Mouse (Mus musculus) layer of hippocampus, adult 2 months (tissue): ENCODE measurements around the gene Agbl4. TPM values are rescaled to one million over a fixed set of nuclear protein-coding genes. Genes with fewer than 3 reads are reported as not detected.

Source experiments
- DNase-seq, 2 experiments: peaks; one replicate each; pipeline ENCODE4 v3.0.0; 2022; ENCODE audit warnings: low spot score in 2 of 2
- H3K27ac ChIP-seq: fragments of 200-600 bp; 2 replicates; pipeline ENCODE4 v1.8.1; 2022
- H3K4me3 ChIP-seq: fragments of 200-600 bp; 2 replicates; pipeline ENCODE4 v1.8.1; 2022; ENCODE audit warnings: mild to moderate bottlenecking
- CTCF ChIP-seq: fragments of 200-600 bp; conservative IDR thresholded peaks from 2 replicates; pipeline ENCODE4 v1.8.1; 2022; ENCODE audit warnings: antibody characterized with exemption, mild to moderate bottlenecking, moderate library complexity
- total RNA-seq, 2 experiments: library from RNA; stranded (reverse); gene quantifications; 2 replicates each; pipeline ENCODE4 v1.2.3; 2021

Gene Agbl4
- total RNA-seq, 2 experiments from 2014 or later: 13.5 to 15.7 TPM

DNA sequence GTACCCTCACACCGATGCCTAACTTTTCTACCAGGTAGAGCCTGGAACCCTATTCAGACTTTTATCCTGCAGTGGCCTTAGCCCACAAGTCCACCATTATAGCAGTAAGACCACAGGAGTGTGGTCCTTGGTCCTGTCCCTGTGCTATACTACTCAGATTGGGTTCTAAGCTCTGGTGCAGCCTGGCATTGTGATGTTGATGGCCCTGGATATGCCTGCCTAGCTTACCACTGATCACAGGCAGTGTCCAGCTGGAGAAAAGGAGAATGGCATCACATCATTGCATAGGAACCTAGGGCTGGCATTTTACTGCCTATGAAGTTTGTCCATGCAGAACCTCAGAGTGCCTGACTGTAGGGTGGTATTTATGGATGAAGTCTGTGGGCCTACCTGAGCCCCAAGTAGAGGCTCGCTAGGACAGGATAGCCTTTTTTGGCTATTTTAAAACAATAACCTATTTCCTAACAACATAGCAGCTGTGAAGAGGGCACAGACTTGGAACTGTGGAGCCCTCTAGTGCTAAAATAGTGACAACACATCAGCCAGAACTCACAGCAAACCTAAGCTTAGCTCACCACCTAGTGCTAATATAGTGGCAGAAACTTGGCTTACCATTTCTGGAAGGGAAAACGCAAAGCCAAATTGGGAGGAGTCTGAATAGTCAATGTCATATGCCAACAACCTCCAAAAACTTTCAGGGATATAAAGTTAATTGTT lies 911.3 kb downstream of the Agbl4 start:
- no peak for DNase-seq
- peak; percentile 66 for TF ChIP-seq CTCF
- H3K27ac ChIP-seq: no peak overlapping the region
- H3K4me3 ChIP-seq: no peak overlapping the region

DNA sequence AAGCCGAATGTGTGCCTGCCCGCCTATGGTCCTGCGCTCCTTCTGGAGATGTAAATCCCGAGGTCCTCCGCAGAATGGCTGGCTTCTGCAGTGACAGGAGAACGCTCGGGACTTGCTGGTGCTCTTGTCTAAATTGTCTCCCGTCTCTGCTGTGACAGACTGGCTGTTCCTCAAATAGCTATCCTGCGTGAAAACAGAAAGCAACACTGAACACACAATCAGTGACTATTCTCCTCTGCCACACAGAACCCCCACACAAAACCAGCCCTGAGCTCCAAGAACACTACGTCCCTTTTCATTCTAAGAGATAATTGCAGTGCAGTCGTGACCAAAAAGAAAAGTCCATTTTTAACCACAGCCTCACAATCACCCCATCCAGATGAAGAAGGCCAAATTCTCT lies 929.6 kb downstream of the Agbl4 start:
- DNase-seq: peak; percentile 43 to 67
- no peak for TF ChIP-seq CTCF
- peak overlapping the region; percentile 65; the same call in 1 of the 2 replicates for H3K27ac ChIP-seq
- H3K4me3 ChIP-seq: peak overlapping the region; percentile 8; the same call in 1 of the 2 replicates

DNA sequence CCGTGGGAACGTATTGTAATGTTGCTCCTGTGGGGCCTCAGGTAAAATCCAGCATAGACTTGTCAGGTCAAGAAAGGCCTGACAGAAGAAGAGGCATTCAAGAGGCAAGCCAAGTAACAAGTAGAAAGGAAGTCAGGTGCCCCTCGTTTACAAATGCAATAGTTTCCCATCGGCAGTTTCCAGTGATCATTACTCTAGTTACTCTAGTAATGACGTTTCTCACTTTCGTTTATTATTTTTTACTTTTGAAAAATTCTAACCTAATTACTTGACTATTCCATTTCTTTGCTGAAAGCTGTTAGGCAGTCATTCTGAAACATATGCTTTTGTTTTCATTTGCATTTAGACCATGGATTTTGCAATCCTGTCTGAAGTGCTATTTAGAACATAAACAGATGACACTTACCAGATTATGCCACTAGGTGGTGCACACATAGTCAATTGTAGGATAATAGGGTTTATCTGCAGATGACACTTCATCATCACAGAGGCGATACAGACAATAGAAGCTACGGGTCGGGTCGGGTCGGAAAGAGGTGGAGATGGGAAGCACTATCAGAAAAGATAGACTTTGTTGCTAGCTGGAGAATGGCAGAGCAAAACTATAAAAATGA lies 930.4 kb downstream of the Agbl4 start:
- TF ChIP-seq CTCF: peak; percentile 88
- DNase-seq: peak; percentile 41 to 68
- Histone ChIP-seq H3K4me3 (no peak overlapping the region), H3K27ac (peak overlapping the region; percentile 43; the same call in 1 of the 2 replicates)

DNA sequence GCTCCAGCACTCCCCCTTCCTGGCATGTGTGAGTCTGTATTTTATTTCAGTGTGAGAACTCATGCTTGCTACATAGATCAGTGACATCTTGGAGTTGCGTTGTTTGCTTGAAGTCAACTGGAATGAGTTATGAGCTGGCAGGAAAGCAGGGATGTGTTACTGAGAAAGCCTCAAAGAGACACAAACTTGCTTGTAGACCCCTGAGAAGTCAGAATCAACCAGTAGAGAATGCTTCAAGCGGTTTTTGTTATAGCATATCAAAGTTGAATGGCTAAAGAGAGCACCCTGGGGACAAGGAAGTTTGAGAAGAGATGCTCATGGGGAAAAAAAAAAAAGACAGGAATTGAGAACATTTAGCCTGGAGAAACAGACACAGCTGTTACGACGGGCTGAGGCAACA lies 932.0 kb downstream of the Agbl4 start:
- TF ChIP-seq CTCF: no peak
- Histone ChIP-seq H3K4me3 (no peak overlapping the region), H3K27ac (no peak overlapping the region)
- DNase-seq: no peak

DNA sequence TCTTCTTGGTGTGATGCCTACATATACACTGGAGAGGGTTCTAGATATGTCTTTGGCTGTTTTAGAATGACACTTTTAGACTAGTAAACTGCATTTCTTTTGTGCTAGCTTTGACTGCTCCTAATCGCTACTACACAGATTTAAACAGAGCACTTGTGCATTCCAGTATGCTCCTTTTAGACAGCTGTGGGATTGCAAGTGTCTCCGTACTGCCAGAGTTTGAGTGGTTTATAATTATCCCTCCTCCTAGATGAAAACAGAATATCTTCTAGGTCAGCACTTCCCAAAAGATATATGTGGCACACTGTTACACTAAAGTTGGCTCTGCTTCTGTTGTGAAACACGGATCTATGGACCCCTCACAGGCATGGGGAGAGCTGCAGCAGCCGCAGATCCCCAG lies 935.4 kb downstream of the Agbl4 start:
- H3K4me3 ChIP-seq: no peak overlapping the region
- TF ChIP-seq CTCF: no peak
- no peak overlapping the region for H3K27ac ChIP-seq
- DNase-seq: no peak

DNA sequence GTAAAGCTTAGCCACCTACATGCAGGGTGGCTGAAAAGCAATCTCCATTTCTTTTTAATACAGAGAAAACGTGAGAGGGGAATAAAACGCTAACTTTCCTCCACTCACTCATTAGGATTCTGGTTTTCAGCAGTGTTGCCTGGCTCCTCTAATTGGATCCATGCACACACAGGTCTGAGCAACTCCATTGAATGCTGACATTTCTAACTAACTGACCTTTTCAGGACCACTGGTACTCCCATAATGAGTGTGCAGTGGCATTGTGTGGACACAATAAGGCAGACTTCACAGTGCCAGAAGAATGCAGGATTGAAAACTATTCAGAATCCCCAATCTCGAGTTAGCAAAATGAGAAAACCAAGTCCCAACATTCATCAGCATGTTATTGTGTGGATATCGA lies 952.5 kb downstream of the Agbl4 start:
- Histone ChIP-seq H3K27ac (no peak overlapping the region), H3K4me3 (no peak overlapping the region)
- TF ChIP-seq CTCF: no peak
- no peak for DNase-seq

DNA sequence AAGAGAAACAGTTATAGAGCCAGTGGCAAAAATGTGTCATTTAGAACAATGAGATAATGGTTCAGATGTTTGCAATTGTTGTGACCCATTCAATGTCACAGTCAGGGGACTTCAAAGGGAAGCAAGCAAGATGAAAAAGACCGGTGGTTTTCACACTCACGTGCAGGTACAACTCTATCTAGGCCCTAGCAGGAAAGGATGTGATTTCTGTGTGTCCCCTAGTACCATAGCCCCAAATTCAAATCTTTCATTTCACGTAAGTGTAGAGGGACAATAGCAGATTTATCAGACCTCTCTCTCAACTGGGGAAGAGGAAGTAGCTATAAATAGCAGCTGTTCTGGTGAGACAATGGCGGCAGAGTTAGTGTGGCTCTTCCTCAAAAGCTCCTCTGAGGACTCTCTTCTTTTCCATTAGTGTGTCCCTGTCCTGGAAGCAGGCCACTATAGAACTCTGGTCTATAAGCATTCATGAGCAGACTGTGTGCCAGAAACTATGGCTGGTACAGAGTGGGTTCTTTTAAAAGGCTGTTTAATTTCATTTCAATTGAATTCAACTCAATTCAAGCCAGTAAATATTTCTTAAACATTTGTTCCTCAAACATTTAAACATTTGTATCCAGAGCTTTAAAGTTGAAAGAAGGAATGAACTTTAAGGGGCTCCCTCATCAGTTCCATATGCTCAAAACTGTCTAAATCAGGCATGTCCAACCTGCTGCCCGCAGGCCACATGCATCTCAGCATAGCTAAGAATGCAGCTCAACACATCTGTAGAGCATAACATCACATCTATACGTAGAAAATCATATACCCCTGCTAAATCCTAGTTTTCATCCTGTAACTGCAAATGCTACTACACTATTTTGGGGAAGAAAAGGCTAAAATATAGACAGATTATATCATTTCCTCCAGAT lies 953.4 kb downstream of the Agbl4 start:
- no peak for TF ChIP-seq CTCF
- no peak overlapping the region for H3K4me3 ChIP-seq
- H3K27ac ChIP-seq: no peak overlapping the region
- DNase-seq: no peak

DNA sequence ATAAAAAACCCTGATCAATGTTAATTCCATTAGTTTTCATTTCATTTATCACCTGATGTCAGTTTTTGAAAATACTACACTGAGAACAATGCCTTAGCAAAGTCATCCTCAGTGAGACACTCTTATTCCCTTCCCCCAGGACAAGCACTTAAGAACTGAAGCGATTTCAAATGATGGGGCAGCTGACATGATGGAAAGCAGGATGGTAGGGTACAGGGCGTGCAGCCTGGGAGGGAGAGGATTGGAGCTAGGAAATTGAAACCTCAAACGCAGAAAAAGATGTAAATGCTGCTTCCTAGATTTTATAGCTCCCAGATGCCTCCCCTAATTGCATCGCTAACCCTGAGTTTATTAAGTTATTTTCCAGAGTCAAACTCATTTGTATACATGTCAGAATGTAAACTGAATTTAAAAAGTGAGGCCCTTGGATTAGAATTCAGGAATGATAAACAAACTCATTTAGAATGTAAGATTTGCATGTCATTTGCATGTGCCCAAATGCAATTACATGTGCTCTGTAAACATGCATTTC lies 959.2 kb downstream of the Agbl4 start:
- no peak overlapping the region for H3K27ac ChIP-seq
- TF ChIP-seq CTCF: no peak
- no peak overlapping the region for H3K4me3 ChIP-seq
- no peak for DNase-seq

DNA sequence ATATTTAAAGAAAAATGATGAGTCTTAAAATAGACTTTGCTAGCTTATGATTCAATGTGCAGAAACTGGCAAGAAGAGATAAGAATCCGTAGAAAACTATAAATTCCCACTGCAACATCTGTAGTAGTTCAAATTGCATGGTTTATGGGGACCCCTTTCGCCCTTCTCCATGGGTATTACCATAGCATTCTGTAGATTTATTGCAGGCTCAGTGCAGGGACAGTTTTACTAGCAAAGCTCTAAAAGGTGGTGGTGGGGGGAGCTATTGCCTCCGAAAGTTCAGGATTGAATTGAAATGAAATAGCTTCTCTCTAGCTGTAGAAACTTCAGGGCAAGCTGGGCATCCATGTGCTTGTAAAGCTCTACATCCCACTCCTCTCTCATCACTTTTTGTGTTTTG lies 959.7 kb downstream of the Agbl4 start:
- no peak for DNase-seq
- no peak for TF ChIP-seq CTCF
- H3K4me3 ChIP-seq: no peak overlapping the region
- no peak overlapping the region for H3K27ac ChIP-seq

DNA sequence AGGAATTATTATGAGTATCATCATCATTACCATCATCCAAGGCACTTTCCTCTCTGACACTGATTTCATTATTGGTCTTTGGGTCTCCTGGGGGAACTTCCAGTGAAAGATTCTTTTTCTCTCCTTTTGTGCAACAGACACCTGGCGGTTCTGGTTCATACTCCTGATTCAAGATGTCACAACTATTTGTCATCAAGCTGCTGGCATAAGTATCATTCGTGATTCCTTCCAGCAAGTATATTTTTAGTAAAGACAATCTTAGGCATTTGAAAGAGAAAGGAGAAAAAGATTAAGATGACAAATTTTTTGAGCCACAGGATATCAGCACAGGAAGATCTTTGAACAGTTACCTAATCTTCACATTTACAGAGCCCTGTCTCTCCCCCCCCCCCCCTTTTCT lies 966.7 kb downstream of the Agbl4 start:
- Histone ChIP-seq H3K27ac (no peak overlapping the region), H3K4me3 (no peak overlapping the region)
- no peak for DNase-seq
- TF ChIP-seq CTCF: no peak

DNA sequence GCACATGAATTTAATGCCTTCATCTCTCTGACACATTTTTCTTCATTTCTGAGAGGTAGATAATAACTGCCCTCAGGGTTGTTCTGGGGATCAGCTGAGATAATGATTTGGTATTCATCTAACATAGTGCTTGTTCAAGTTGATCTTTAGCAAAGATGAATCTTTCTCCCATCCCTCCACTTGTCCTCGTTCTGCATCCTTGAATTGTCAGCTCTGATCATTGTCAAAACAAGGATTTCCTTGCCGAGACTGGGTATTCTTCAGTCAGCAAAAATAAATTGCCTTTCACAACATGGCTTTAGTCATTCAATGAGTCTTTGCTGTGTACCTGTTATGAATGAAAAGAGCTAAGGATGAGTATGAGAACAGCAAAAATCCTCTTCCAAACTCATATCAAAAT lies 970.3 kb downstream of the Agbl4 start:
- no peak for TF ChIP-seq CTCF
- DNase-seq: no peak
- Histone ChIP-seq H3K4me3 (no peak overlapping the region), H3K27ac (no peak overlapping the region)

DNA sequence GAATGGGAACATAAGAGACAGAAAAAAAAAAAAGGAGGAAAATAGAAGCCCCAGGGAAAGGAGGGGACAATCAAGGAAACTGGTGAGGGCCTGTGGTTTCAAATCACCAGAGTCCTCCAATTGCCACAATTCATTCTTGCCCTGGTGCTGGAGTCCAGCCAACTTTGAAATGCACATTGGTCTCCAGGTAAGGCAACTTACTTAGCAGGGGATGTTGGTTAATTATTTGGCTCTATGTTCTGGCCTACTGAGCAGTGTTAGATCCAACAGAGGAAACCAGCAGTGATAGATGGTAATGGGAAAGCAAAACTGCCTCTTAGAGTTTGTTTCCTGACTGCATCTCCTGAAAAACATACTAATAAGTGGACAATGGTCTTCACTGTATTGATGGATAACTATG lies 979.7 kb downstream of the Agbl4 start:
- H3K4me3 ChIP-seq: no peak overlapping the region
- DNase-seq: no peak
- H3K27ac ChIP-seq: no peak overlapping the region
- TF ChIP-seq CTCF: no peak

DNA sequence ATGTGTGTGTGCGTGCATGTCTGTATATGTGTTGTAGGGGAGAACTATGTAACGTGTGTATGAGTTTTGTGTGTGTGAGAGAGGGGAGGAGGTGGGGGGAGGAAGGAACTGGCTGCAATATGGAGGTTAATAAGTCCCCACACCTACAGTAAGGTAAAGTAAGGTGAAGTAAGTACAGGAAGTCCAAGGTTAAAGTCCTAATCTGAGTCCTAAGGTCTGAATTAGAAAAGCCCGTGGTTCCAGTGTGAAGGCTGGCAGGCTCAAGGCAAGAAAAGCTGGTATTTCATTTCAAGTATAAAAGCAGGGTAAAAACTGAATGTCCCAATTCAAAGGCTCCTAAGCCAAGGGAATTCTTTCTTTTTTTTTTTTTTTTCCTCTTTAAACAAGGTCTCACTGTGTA lies 980.6 kb downstream of the Agbl4 start:
- no peak overlapping the region for H3K27ac ChIP-seq
- no peak overlapping the region for H3K4me3 ChIP-seq
- TF ChIP-seq CTCF: no peak
- DNase-seq: no peak
